Mouse (Mus musculus) stomach, embryonic 15.5 days (tissue): Measurements from ENCODE around the gene Rhoc. TPM values are rescaled to one million over a fixed set of nuclear protein-coding genes. Genes with fewer than 3 reads are reported as not detected.
A peak's percentile ranks its signal among the peaks of the same experiment; 100 is the strongest.

ENCODE experiments used
- ATAC-seq: fragments of 200-750 bp; cut with Nextera tagmentation; 2 replicates; pipeline ENCODE4 v1.8.0; 2017; ENCODE audit warnings: low read depth, moderate number of reproducible peaks, moderate TSS enrichment; ENCODE audit not compliant: insufficient read depth, low FRiP score
- H3K27ac ChIP-seq: fragments of 300-500 bp; sonication (generic); 2 replicates; pipeline ENCODE4 v1.5.1; 2015; ENCODE audit warnings: mild to moderate bottlenecking, inconsistent platforms
- H3K27me3 ChIP-seq: fragments of 300-500 bp; sonication (generic); replicated peaks from 2 replicates; pipeline ENCODE4 v1.6.1; 2015; ENCODE audit warnings: inconsistent platforms
- H3K36me3 ChIP-seq: fragments of 300-500 bp; sonication (generic); 2 replicates; pipeline ENCODE4 v1.6.1; 2015; ENCODE audit warnings: inconsistent platforms
- H3K4me1 ChIP-seq: fragments of 300-500 bp; sonication (generic); 2 replicates; pipeline ENCODE4 v1.6.1; 2015; ENCODE audit warnings: inconsistent platforms
- H3K4me2 ChIP-seq: fragments of 300-500 bp; sonication (generic); 2 replicates; pipeline ENCODE4 v1.6.1; 2015; ENCODE audit warnings: mild to moderate bottlenecking, inconsistent platforms
- H3K4me3 ChIP-seq: fragments of 300-500 bp; sonication (generic); replicated peaks from 2 replicates; pipeline ENCODE4 v1.5.1; 2015; ENCODE audit warnings: inconsistent platforms
- H3K9ac ChIP-seq: fragments of 300-500 bp; sonication (generic); 2 replicates; pipeline ENCODE4 v1.6.1; 2015; ENCODE audit warnings: inconsistent platforms
- H3K9me3 ChIP-seq: fragments of 300-500 bp; sonication (generic); 2 replicates; pipeline ENCODE4 v1.6.1; 2016; ENCODE audit warnings: inconsistent platforms
- WGBS: fragments of 180-500 bp; shearing (Covaris S2); methylation state at CpG from one replicate; pipeline ENCODE4 v1.1.7; 2015; 5-methylcytosine and 5-hydroxymethylcytosine counted together
- polyA plus RNA-seq: library from polyadenylated mRNA; unstranded; fragments of >200 nt; fragmentation: Nextera tagmentation; extraction: Ambion mirVana; gene quantifications from 2 replicates; pipeline ENCODE4 v1.2.1, GENCODE M21; 2015

The Rhoc gene
- polyA plus RNA-seq, 1 experiment from 2014 or later = 157 TPM

DNA sequence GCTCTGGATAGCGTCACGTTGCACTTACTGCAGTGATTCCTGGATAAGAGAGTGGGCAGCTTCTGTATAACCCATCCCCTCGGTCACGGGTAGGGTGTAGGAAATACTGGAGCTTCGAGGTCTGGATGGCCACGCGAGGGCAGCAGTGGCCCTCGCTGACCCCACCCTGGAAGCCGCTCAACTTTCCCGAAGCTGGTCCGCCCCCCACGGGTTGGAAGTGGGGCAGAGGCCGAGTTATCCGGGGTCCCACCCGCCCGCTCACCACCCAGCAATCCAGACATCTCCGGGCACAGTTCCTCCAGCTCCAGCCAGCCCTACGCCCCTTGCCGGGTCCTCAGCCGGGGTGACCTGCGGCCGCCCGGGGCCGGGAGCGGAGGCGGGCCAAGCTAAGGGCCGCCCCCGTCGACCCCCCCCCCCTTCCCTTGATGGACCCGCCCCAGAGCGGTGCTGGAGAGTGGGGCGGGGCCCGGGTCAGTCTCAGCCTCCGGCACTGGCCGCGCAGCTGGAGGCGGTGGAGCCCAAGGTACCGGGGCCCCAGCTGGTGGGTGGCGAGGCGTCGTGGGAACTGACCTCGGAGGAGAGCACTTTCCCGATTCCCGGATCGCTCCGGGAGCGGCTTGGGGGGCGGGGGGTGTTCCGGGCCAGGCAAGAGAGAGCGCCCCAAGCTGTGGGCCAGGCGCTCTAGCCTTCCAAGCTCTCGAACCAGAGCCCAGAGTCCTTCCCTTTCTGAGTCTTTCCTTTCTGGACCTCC lies 561 bp downstream of the Rhoc start:
- ATAC-seq = peak; percentile 89
- H3K9me3 ChIP-seq = no peaks in the 10 kb centered on the region
- 1% methylated on average over 48 of the region's 52 CpGs for WGBS
- H3K4me1 ChIP-seq = peaks cover 41% of the 10 kb centered on the region
- peak overlapping the region; percentile 65 for H3K4me2 ChIP-seq
- H3K36me3 ChIP-seq = 0 out of 2 replicates have a peak, but pooled peaks cover 2% of the 10 kb centered on the region
- H3K27ac ChIP-seq = peak overlapping the region; percentile 89
- H3K4me3 ChIP-seq = peak overlapping the region; percentile 74
- 0 out of 2 replicates have a peak, but pooled peaks cover 5% of the 10 kb centered on the region for H3K27me3 ChIP-seq
- peak overlapping the region; percentile 74 for H3K9ac ChIP-seq

DNA sequence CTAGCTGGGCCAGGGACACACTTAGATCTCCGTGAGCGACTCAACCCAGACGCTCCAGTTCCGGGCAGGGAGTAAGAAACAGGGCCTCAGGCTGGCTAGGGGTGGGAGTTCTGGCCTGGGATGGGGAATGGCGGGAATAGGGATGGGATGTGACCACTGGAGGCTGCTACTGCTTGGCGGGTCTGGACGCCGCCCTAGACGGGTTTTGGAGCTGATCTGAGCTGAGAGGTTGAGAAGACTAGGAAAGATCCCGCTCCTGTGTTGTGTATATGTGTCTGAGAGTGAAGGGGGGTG lies 1.1 kb downstream of the Rhoc start:
- Histone ChIP-seq H3K4me2 (peak overlapping the region; percentile 65), H3K27me3 (no peaks in the 10 kb centered on the region), H3K9ac (peak overlapping the region; percentile 74), H3K4me3 (peak overlapping the region; percentile 74), H3K27ac (peak overlapping the region; percentile 89), H3K36me3 (0 out of 2 replicates have a peak, but pooled peaks cover 3% of the 10 kb centered on the region), H3K4me1 (peaks cover 46% of the 10 kb centered on the region), H3K9me3 (no peaks in the 10 kb centered on the region)
- WGBS = 3% methylated on average over 10 of the region's 10 CpGs
- peak; percentile 19; the same call in 1 of the 2 replicates for ATAC-seq

DNA sequence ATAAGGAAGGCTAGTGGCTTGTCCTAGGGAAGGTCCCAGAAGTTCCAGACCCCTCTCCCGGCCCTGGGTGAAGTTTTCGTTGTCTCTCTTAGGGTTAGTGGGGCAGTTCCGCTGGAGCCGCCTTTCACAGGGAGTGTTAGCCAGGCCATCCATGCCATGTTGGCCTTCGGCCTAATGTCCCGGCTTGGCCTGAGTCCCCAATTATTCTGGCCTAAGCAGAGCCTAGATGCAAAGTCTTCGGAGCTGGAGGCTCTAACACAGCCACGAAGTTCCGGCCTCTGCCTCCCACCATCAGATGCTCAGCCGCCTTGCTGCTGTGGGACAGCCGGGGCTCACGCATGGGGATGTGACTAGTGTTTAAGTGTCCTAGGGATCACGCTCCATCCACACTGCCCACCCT lies 1.6 kb downstream of the Rhoc start:
- 20% methylated on average over 13 of the region's 13 CpGs for WGBS
- no peaks in the 10 kb centered on the region for H3K27me3 ChIP-seq
- H3K4me3 ChIP-seq = peak overlapping the region; percentile 74
- peak overlapping the region; percentile 89 for H3K27ac ChIP-seq
- H3K4me2 ChIP-seq = peak overlapping the region; percentile 65
- H3K9ac ChIP-seq = peak overlapping the region; percentile 36; the same call in 1 of the 2 replicates
- no peak for ATAC-seq
- no peaks in the 10 kb centered on the region for H3K9me3 ChIP-seq
- H3K36me3 ChIP-seq = 0 out of 2 replicates have a peak, but pooled peaks cover 3% of the 10 kb centered on the region
- peaks cover 52% of the 10 kb centered on the region for H3K4me1 ChIP-seq

DNA sequence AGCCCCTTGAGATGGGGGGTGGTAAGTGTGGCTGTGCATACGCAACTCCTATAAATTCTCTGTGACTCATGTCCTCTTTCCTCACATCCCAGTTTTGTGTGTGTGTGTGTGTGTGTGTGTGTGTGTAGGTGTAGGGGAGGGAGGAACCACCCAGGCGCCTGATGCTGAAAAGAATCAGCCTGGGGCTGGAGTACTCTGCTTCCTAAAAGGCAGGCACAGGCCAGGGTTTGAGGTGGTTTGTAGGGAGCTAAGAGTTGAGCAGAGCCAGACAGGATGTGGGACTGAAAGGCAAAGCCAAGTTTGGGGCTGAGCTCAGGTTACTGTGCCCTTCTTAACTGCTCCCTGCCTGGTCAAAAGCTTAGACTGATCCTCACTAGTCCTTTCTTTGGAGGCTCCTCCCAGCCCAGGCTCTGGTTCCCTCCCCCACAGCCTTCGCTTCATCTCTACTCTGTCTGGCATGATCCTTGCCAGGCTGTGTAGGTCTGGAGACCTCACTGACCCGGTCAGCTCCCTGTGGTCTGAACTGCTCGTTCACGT lies 2.3 kb downstream of the Rhoc start:
- H3K4me2 ChIP-seq = peak overlapping the region; percentile 65
- ATAC-seq = no peak
- peak overlapping the region; percentile 89 for H3K27ac ChIP-seq
- peaks cover 58% of the 10 kb centered on the region for H3K4me1 ChIP-seq
- H3K27me3 ChIP-seq = no peaks in the 10 kb centered on the region
- no peaks in the 10 kb centered on the region for H3K9me3 ChIP-seq
- H3K36me3 ChIP-seq = peaks cover 6% of the 10 kb centered on the region; the same call in 1 of the 2 replicates
- H3K4me3 ChIP-seq = peak overlapping the region; percentile 74
- 16% methylated on average over 6 of the region's 6 CpGs for WGBS
- H3K9ac ChIP-seq = peak overlapping the region; percentile 36; the same call in 1 of the 2 replicates

DNA sequence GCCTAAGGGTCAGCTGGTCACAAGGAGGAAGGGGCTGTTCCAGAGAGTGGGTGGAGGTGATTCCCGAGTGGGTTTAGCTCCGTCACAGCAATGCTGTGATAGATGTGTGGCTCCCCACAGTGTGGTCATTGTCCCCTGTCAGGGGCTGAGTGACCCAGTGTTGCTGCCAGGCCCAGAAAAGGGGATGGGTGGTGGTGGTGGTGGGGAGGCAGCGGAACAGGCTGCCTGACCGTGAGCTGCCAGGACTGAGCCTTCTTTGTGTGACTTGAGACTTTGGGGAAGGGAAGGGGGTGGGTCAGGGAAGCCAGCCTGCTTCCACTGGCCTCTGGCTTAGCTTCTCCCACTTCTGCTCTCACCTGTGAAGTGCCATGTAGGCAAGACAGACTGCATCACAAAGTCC lies 2.8 kb downstream of the Rhoc start:
- Histone ChIP-seq H3K9ac (no peak overlapping the region), H3K36me3 (peaks cover 10% of the 10 kb centered on the region; the same call in 1 of the 2 replicates), H3K4me1 (peaks cover 64% of the 10 kb centered on the region), H3K27ac (peak overlapping the region; percentile 89), H3K27me3 (no peaks in the 10 kb centered on the region), H3K4me2 (peak overlapping the region; percentile 65), H3K9me3 (no peaks in the 10 kb centered on the region), H3K4me3 (peak overlapping the region; percentile 74)
- 23% methylated on average over 4 of the region's 4 CpGs for WGBS
- ATAC-seq = no peak

DNA sequence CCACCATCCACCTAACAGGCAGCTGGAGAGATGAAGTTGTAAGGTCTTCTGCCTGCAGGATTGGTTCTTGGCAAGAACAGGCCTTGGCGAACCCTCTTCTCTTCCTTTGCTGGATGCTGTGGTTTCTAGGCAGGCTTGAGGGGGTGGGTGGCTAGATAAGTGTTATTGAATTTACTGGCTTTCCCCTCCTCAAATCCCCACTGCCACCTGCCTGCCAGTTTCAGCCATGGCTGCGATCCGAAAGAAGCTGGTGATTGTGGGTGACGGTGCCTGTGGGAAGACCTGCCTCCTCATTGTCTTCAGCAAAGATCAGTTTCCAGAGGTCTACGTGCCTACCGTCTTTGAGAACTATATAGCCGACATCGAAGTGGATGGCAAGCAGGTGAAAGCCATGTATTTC lies 3.5 kb downstream of the Rhoc start:
- Histone ChIP-seq H3K27me3 (no peaks in the 10 kb centered on the region), H3K36me3 (peaks cover 12% of the 10 kb centered on the region; the same call in 1 of the 2 replicates), H3K4me2 (peak overlapping the region; percentile 65; the same call in 1 of the 2 replicates), H3K27ac (no peak overlapping the region), H3K9ac (no peak overlapping the region), H3K9me3 (no peaks in the 10 kb centered on the region), H3K4me1 (peaks cover 65% of the 10 kb centered on the region), H3K4me3 (no peak overlapping the region)
- ATAC-seq = no peak
- 90% methylated on average over 8 of the region's 8 CpGs for WGBS

DNA sequence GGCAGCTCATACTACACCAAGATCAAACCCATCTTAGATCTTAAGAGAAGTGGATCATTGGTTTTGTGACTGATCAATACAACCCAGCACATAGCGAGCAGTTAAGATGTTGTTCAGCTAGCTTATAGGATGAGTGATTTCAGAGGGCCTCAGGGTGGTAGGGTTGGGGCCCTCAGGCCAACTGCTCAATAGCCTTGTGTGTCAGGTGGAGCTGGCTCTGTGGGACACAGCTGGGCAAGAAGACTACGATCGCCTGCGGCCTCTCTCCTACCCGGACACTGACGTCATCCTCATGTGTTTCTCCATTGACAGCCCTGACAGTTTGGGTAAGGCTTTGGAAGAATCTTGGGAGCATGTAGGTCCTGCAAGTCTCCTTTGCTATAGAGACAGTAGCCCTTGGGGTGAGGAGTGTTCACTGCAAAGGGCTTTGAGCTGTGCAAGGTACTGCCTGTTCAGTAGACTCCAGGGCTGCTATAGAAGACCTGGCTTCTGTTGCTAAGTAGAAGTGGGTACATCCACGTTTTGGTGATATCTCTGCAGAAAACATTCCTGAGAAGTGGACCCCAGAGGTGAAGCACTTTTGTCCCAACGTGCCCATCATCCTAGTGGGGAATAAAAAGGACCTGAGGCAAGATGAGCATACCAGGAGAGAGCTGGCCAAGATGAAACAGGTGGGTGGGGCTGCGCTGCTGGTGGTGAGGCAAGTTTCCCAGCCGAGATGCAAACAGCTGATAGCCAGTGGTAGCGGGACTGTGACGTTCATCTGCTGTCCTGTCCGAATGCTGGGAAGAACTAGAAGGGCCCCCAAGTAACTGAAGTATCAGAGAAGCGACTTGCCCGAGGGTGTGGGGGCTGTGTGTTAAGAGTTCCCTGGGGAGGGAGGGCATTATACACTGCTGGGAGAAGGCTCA lies 4.4 kb downstream of the Rhoc start:
- Histone ChIP-seq H3K9ac (no peak overlapping the region), H3K36me3 (peaks cover 19% of the 10 kb centered on the region; the same call in 1 of the 2 replicates), H3K4me2 (no peak overlapping the region), H3K27me3 (no peaks in the 10 kb centered on the region), H3K27ac (no peak overlapping the region), H3K4me1 (peaks cover 65% of the 10 kb centered on the region), H3K9me3 (no peaks in the 10 kb centered on the region), H3K4me3 (no peak overlapping the region)
- WGBS = 57% methylated on average over 15 of the region's 15 CpGs
- ATAC-seq = no peak

DNA sequence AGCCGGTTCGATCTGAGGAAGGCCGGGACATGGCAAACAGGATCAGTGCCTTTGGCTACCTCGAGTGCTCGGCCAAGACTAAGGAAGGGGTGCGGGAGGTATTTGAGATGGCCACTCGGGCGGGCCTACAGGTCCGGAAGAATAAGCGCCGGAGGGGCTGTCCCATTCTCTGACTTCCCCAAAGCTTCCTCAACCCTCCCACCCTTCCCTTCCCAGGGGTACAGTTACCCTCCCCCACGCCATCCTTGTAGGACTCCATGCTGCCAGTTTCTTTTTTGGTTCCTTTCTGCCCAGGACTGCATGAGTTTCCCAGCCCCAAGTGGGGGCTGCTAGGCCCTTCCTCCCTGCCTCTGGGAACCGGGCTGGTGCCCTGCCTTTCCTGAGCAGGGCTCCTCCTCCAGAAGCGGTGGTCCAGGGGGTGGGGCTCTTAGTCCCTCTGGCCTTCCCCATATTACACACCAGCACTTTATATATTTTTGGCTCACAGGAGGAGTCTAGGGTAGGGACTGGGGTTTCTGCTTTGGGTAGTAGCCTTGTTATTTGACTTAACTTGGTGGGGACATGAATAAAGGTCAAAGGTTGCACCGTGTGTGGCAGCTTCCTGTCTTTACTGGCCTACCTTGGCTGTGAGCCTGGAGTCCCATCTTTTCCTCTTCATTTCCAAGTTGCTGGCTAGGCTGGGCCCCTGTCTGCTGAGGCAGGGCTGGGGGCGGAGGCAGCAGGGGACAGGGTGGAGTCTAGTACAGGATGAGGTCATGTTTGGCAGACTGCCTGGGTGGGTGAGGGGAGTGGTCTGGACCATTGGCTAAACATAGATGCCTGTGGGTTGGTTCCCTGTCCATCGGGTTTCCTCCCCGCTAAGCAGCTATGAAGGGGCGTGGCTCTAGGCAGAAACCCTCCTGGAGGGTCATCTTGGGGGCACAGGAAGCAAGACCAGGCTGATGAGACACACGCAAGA lies 6.0 kb downstream of the Rhoc start:
- Histone ChIP-seq H3K27ac (peak overlapping the region; percentile 86), H3K4me3 (no peak overlapping the region), H3K36me3 (peaks cover 20% of the 10 kb centered on the region), H3K4me2 (peak overlapping the region; percentile 22), H3K9me3 (no peaks in the 10 kb centered on the region), H3K27me3 (no peaks in the 10 kb centered on the region), H3K4me1 (peaks cover 62% of the 10 kb centered on the region), H3K9ac (no peak overlapping the region)
- WGBS = 43% methylated on average over 20 of the region's 20 CpGs
- ATAC-seq = peak; percentile 86

DNA sequence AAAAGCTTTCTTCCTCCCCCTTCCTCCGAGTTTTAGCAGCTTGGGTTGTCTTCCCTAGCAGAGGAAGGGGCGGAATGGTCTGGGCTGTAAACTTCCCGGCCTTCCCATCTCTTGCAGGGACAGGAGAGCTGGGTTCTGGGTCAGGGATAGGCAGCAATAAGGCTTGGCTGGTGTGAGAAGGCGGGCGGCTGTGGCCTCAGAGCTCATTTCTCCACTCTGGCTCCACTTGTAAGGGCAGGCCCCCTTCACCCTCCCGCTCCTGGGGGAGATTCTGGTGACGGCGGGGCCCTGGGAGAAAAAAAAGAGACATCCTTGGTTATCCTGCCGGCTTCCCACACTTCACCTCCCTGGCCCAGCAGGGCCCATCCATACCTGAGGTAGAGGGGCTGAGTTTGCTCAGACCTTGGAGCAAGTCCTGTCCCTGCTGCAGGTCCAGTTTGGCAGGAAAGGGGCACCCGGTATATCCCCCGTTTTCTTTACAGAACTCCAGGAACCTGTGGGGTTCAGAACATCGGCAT lies 6.8 kb downstream of the Rhoc start:
- peaks cover 29% of the 10 kb centered on the region for H3K36me3 ChIP-seq
- H3K9me3 ChIP-seq = no peaks in the 10 kb centered on the region
- H3K9ac ChIP-seq = no peak overlapping the region
- no peak overlapping the region for H3K4me3 ChIP-seq
- no peaks in the 10 kb centered on the region for H3K27me3 ChIP-seq
- H3K4me1 ChIP-seq = peaks cover 58% of the 10 kb centered on the region
- 41% methylated on average over 12 of the region's 12 CpGs for WGBS
- peak overlapping the region; percentile 86 for H3K27ac ChIP-seq
- H3K4me2 ChIP-seq = peak overlapping the region; percentile 22; the same call in 1 of the 2 replicates
- ATAC-seq = no peak

DNA sequence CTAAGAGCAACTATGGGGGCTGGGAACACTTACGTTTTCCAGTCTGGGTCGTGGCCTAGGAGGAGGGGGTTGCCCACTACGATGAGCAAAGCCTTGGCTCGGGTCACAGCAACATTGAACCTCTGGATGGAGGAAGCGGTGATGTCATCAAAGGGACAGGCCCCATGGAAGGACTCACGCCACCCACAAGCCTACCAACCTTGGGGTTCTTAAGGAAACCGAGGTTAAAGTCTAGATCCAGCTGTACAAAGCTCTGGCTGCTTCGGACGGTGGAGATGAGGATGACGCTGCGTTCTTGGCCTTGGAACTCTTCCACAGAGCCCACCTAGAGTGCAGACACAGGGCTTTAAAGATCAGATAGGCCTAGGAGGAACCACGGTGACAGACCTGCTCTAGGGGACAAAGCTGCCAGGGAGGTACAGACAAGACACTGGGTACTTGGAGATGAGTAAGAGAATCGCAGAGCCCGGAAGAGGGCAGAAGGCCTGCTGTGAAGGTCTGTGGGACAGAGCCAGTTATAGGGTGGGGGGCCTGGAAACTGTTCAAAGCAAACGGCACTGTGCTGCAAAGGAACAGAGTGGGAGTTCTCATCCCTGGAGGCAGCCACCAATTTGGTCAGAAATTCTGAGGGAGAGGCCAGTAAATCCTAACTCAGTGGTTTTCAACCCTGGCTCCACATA lies 7.6 kb downstream of the Rhoc start:
- H3K36me3 ChIP-seq = peaks cover 36% of the 10 kb centered on the region
- H3K27me3 ChIP-seq = no peaks in the 10 kb centered on the region
- no peak overlapping the region for H3K9ac ChIP-seq
- H3K27ac ChIP-seq = peak overlapping the region; percentile 86
- H3K4me1 ChIP-seq = peaks cover 50% of the 10 kb centered on the region
- H3K4me2 ChIP-seq = 0 out of 2 replicates have a peak overlapping the region, but pooled peaks have one; percentile 1
- no peak overlapping the region for H3K4me3 ChIP-seq
- WGBS = 69% methylated on average over 15 of the region's 15 CpGs
- ATAC-seq = no peak
- H3K9me3 ChIP-seq = no peaks in the 10 kb centered on the region
